ENCODE assay signal across 8 mouse cellular contexts in genomic region chr6:134848197-134848890, GRCm38 (mm10). TPM values are rescaled to one million over a fixed set of nuclear protein-coding genes. Genes with fewer than 3 reads are reported as not detected.
DNase-seq lines count a peak whose midpoint lies in the region; ATAC-seq and TF ChIP-seq lines count a peak whose summit lies in the region.
"Had no signal": no experiment of that assay in that cellular context is flagged by ENCODE, and none has a peak within 500 bp of the region (broad histone marks: within the 10 kb centered on the region; RNA-seq: fewer than 3 reads in every experiment).

No protein-coding gene starts in this region.

- TF ChIP-seq POLR2A in MEL (IDR thresholded peaks at IDR 0.05; ENCODE audit: control insufficient read depth in 1 of 2, insufficient read depth in 1 of 2, low read depth in 1 of 2, low read length in 2 of 2, poor library complexity in 1 of 2), result no peak
- TF ChIP-seq POLR2A in cortical plate, adult 2 months (IDR thresholded peaks at IDR 0.05; ENCODE audit: extremely low read depth, insufficient read depth, low read length), result no peak

- peak; percentile 63 for TF ChIP-seq RAD21 in MEL (IDR thresholded peaks at IDR 0.05; ENCODE audit: low read depth, low read length)

- H3K9ac ChIP-seq in kidney, embryonic 14.5 days (ENCODE audit: low read depth, low read length), result no peak overlapping the region
- no peak overlapping the region for H3K9ac ChIP-seq in MEL (ENCODE audit: control insufficient read depth, low read depth, low read length, poor library complexity, severe bottlenecking)
- H3K9ac ChIP-seq: embryonic facial prominence, embryonic 15.5 days had no signal

- H3K4me3 ChIP-seq in kidney, embryonic 14.5 days (ENCODE audit: low read length), result no peak overlapping the region
- no peak overlapping the region for H3K4me3 ChIP-seq in MEL (ENCODE audit: control insufficient read depth in 1 of 2, insufficient read depth in 1 of 2, low read depth in 2 of 2, low read length in 2 of 2)
- no peak overlapping the region for H3K4me3 ChIP-seq in cortical plate, adult 2 months (ENCODE audit: insufficient read depth, low read length)
- H3K4me3 ChIP-seq: embryonic facial prominence, embryonic 15.5 days had no signal

- TF ChIP-seq CTCF in MEL (IDR thresholded peaks at IDR 0.05 in 2 of 3, conservative IDR thresholded peaks at IDR 0.05 in 1 of 3; ENCODE audit: control insufficient read depth in 1 of 3, insufficient read depth in 1 of 3, low read depth in 2 of 3, low read length in 3 of 3, poor library complexity in 1 of 3, severe bottlenecking in 1 of 3), result peak; percentile 28 to 68 (median 58); a peak in 5 of 6 replicates
- TF ChIP-seq CTCF in cortical plate, adult 2 months (IDR thresholded peaks at IDR 0.05; ENCODE audit: extremely low read depth, insufficient read depth, low read length), result 0 out of 2 replicates have a peak, but pooled peaks have one; percentile 7

- ATAC-seq in kidney, embryonic 14.5 days (ENCODE audit: low FRiP score, low TSS enrichment), result no peak

- H3K27ac ChIP-seq in kidney, embryonic 14.5 days (ENCODE audit: low read depth, low read length), result no peak overlapping the region
- H3K27ac ChIP-seq in MEL (ENCODE audit: control insufficient read depth, low read depth, low read length), result no peak overlapping the region
- no peak overlapping the region for H3K27ac ChIP-seq in cortical plate, adult 2 months (ENCODE audit: insufficient read depth, low read length)
- H3K27ac ChIP-seq: embryonic facial prominence, embryonic 15.5 days had no signal

- TF ChIP-seq EP300 in MEL (IDR thresholded peaks at IDR 0.05; ENCODE audit: low read depth in 1 of 2, low read length in 2 of 2), result no peak

- H3K79me2 ChIP-seq in MEL (ENCODE audit: control insufficient read depth, insufficient read depth, low read length, poor library complexity), result no peaks in the 10 kb centered on the region

- H3K27me3 ChIP-seq in kidney, embryonic 14.5 days (ENCODE audit: control insufficient read depth, insufficient read depth, low read length), result no peaks in the 10 kb centered on the region
- no peaks in the 10 kb centered on the region for H3K27me3 ChIP-seq in MEL (ENCODE audit: control insufficient read depth in 1 of 2, insufficient read depth in 2 of 2, low read length in 2 of 2)
- H3K27me3 ChIP-seq: embryonic facial prominence, embryonic 15.5 days had no signal

- H3K4me2 ChIP-seq in kidney, embryonic 14.5 days (replicated peaks; ENCODE audit: low read depth, low read length), result no peak overlapping the region
- H3K4me2 ChIP-seq: embryonic facial prominence, embryonic 15.5 days had no signal

- DNase-seq in kidney, adult 11 months, result peak; percentile 31
- peak; percentile 60 for DNase-seq in MEL (ENCODE audit: low read depth, low spot score)
- peak; percentile 20 for DNase-seq in lung, postnatal 25 days (ENCODE audit: low spot score)
- no peak for DNase-seq in right cerebral cortex, postnatal 14 days
- no peak for DNase-seq in right cerebral cortex, postnatal 36 days (ENCODE audit: low spot score in 2 of 2)

- H3K4me1 ChIP-seq in kidney, embryonic 14.5 days (ENCODE audit: control insufficient read depth, insufficient read depth, low read length), result no peaks in the 10 kb centered on the region
- H3K4me1 ChIP-seq in MEL (ENCODE audit: control insufficient read depth in 1 of 2, insufficient read depth in 2 of 2, low read length in 2 of 2), result no peaks in the 10 kb centered on the region; a peak in 1 of 4 replicates
- no peaks in the 10 kb centered on the region for H3K4me1 ChIP-seq in cortical plate, adult 2 months (ENCODE audit: control insufficient read depth, insufficient read depth, low read length)
- H3K4me1 ChIP-seq: embryonic facial prominence, embryonic 15.5 days had no signal

- no peaks in the 10 kb centered on the region for H3K36me3 ChIP-seq in kidney, embryonic 14.5 days (ENCODE audit: control insufficient read depth, insufficient read depth, low read length)
- H3K36me3 ChIP-seq in MEL (ENCODE audit: control insufficient read depth in 1 of 2, insufficient read depth in 2 of 2, low read length in 2 of 2), result no peaks in the 10 kb centered on the region

- WGBS in kidney, embryonic 14.5 days, result 77% methylated on average over 5 of the region's 5 CpGs

- H3K9me3 ChIP-seq in kidney, embryonic 14.5 days (ENCODE audit: control insufficient read depth, low read length), result no peaks in the 10 kb centered on the region
- H3K9me3 ChIP-seq in MEL (replicated peaks; ENCODE audit: insufficient read depth, low read length), result no peaks in the 10 kb centered on the region
- H3K9me3 ChIP-seq: embryonic facial prominence, embryonic 15.5 days had no signal

TF ChIP-seq in MEL, 35 proteins besides CTCF, POLR2A, EP300 and RAD21:
- no peak for TF ChIP-seq ETS1 (IDR thresholded peaks at IDR 0.05; ENCODE audit: low read depth, low read length)
- TF ChIP-seq TBP (IDR thresholded peaks at IDR 0.05; ENCODE audit: low read depth, low read length), result no peak
- no peak for TF ChIP-seq CHD1 (IDR thresholded peaks at IDR 0.05; ENCODE audit: low read depth, low read length)
- peak; percentile 64 for TF ChIP-seq SMC3 (IDR thresholded peaks at IDR 0.05; ENCODE audit: low read depth, low read length)
- TF ChIP-seq POLR2AphosphoS5 (IDR thresholded peaks at IDR 0.05; ENCODE audit: borderline replicate concordance, low read depth, low read length), result no peak
- TF ChIP-seq MYC (IDR thresholded peaks at IDR 0.05; ENCODE audit: low read depth, low read length), result peak; percentile 61; the same call in 1 of the 2 replicates
- no peak for TF ChIP-seq ELF1 (IDR thresholded peaks at IDR 0.05; ENCODE audit: low read depth, low read length)
TF ChIP-seq in MEL: peak in this region for 2.

RNA-seq across cellular contexts. Expression of gene Crebl2, which starts 18.4 kb away (rescaled TPM):
- polyA plus RNA-seq in kidney, embryonic 14.5 days (2014; fragmentation: Nextera tagmentation; extraction: Ambion mirVana), result 1.7 and 2.0 TPM in 2 replicates
- 1.5 and 2.1 TPM in 2 replicates for total RNA-seq in MEL (2012; rRNA removed)
- 1 to 10 TPM in 1 of 2 experiments, not detected in 1; 3.7 TPM for polyA plus RNA-seq in MEL (2012; ENCODE audit: insufficient read depth in 1 of 2, insufficient read length in 2 of 2, low read depth in 1 of 2, low replicate concordance in 2 of 2, missing spikeins in 1 of 2)
- 32.2 and 32.7 TPM in 2 replicates for polyA plus RNA-seq in cortical plate, adult 2 months (2012; rRNA removed)

RNA-seq across cellular contexts. Expression of gene Gpr19, which starts 50.0 kb away (rescaled TPM):
- polyA plus RNA-seq in kidney, embryonic 14.5 days (2014; fragmentation: Nextera tagmentation; extraction: Ambion mirVana), result 12.1 and 13.1 TPM in 2 replicates
- total RNA-seq in MEL (2012; rRNA removed), result 8.4 and 9.0 TPM in 2 replicates
- polyA plus RNA-seq in MEL (2012; ENCODE audit: insufficient read depth in 1 of 2, insufficient read length in 2 of 2, low read depth in 1 of 2, low replicate concordance in 2 of 2, missing spikeins in 1 of 2), result 10 to 100 TPM in 1 of 2 experiments, not detected in 1; 11.7 TPM
- 24.4 and 24.5 TPM in 2 replicates for polyA plus RNA-seq in cortical plate, adult 2 months (2012; rRNA removed)

RNA-seq across cellular contexts. Expression of gene Dusp16, which starts 55.9 kb away (rescaled TPM):
- polyA plus RNA-seq in kidney, embryonic 14.5 days (2014; fragmentation: Nextera tagmentation; extraction: Ambion mirVana), result 8.6 and 12.3 TPM in 2 replicates
- 1.9 and 2.2 TPM in 2 replicates for total RNA-seq in MEL (2012; rRNA removed)
- 1 to 10 TPM in 1 of 2 experiments, not detected in 1; 6.9 TPM for polyA plus RNA-seq in MEL (2012; ENCODE audit: insufficient read depth in 1 of 2, insufficient read length in 2 of 2, low read depth in 1 of 2, low replicate concordance in 2 of 2, missing spikeins in 1 of 2)
- 8.5 and 9.1 TPM in 2 replicates for polyA plus RNA-seq in cortical plate, adult 2 months (2012; rRNA removed)

Comparison
In these comparisons a context has a peak if more than half of its experiments do, and no peak if none do; other contexts are left out.
1. DNase-seq: peak in kidney, adult 11 months (single experiment), MEL (single experiment) and lung, postnatal 25 days (single experiment); none in right cerebral cortex, postnatal 14 days (single experiment) and right cerebral cortex, postnatal 36 days (0 of 2).